Mouse (Mus musculus) left cerebral cortex, postnatal 4 days (tissue): ENCODE measurements around the gene Brpf3. TPM values are rescaled to one million over a fixed set of nuclear protein-coding genes. Genes with fewer than 3 reads are reported as not detected.
"Not testable (repeated sequence)": the region's sequence is repeated elsewhere in the genome, so short reads cannot be mapped to it uniquely, and the experiment has no call there.

Experiments used
- DNase-seq: peaks from one replicate; pipeline ENCODE4 v3.0.0-alpha.2; 2022
- intact Hi-C: fragments of 180-260 bp; cut with DNase I; formaldehyde crosslinking; loops from one replicate; pipeline ENCODE4 v1.15.1; 2025
- total RNA-seq, 2 experiments: library from RNA; stranded (reverse); gene quantifications; 2 replicates each; pipeline ENCODE4 v1.2.3; 2021

Gene Brpf3
- total RNA-seq, result 10 to 100 TPM; 40.4 to 41.5 TPM

- intact Hi-C loops, result no loop called here
- DNase-seq, result peak; percentile 88
These were observed at the start of gene Brpf3 for GRCm38 (mm10) chr17:28800671-28801412. Gene Brpf3, plus strand, starts transcription at chr17:28801090.

- intact Hi-C loops, result no loop called here
- no peak for DNase-seq
These were observed 44.4 kb upstream of the Brpf3 start for GRCm38 (mm10) chr17:28756447-28756846.

GRCm38 (mm10) chr17:28757470-28757869 is 43.4 kb upstream of the Brpf3 start:
- intact Hi-C loops, result no loop called here
- peak; percentile 33 for DNase-seq

- DNase-seq, result no peak
- intact Hi-C loops, result loop anchor here (10.0 kb wide), 1 partner anchor 164 kb away; no protein-coding TSS in a partner anchor
These were observed 40.1 kb upstream of the Brpf3 start for GRCm38 (mm10) chr17:28760736-28761312.

- DNase-seq, result peak; percentile 77
- intact Hi-C loops, result loop anchor here (10.0 kb wide), 1 partner anchor 163 kb away; no protein-coding TSS in a partner anchor
These were observed 39.0 kb upstream of the Brpf3 start for GRCm38 (mm10) chr17:28761871-28762270.

- intact Hi-C loops, result loop anchor here (10.0 kb wide), 1 partner anchor 159 kb away; no protein-coding TSS in a partner anchor
- DNase-seq, result no peak
These were observed 34.7 kb upstream of the Brpf3 start for GRCm38 (mm10) chr17:28766203-28766602.

- DNase-seq, result peak; percentile 33
- intact Hi-C loops, result loop anchor here (10.0 kb wide), 1 partner anchor 158 kb away; no protein-coding TSS in a partner anchor
These were observed 33.9 kb upstream of the Brpf3 start for GRCm38 (mm10) chr17:28766781-28767515.

GRCm38 (mm10) chr17:28769121-28769874 is 31.6 kb upstream of the Brpf3 start, which contains the start of gene Mapk13:
Gene Mapk13, plus strand, starts transcription at chr17:28769297.
- no peak for DNase-seq
- intact Hi-C loops, result loop anchor here (10.0 kb wide), 1 partner anchor 156 kb away; no protein-coding TSS in a partner anchor

- intact Hi-C loops, result loop anchor here (10.0 kb wide), 1 partner anchor 155 kb away; no protein-coding TSS in a partner anchor
- DNase-seq, result peak; percentile 27
These were observed 30.9 kb upstream of the Brpf3 start for GRCm38 (mm10) chr17:28769875-28770421.

GRCm38 (mm10) chr17:28771289-28771688 is 29.6 kb upstream of the Brpf3 start:
- intact Hi-C loops, result no loop called here

GRCm38 (mm10) chr17:28774303-28774702 is 26.6 kb upstream of the Brpf3 start:
- intact Hi-C loops, result not testable (repeated sequence)

More at GRCm38 (mm10) chr17:28771289-28771688, 29.6 kb upstream of the Brpf3 start:
- DNase-seq, result no peak

GRCm38 (mm10) chr17:28775161-28775560 is 25.7 kb upstream of the Brpf3 start:
- no peak for DNase-seq
- intact Hi-C loops, result no loop called here

More at GRCm38 (mm10) chr17:28774303-28774702, 26.6 kb upstream of the Brpf3 start:
- DNase-seq, result not testable (repeated sequence)

GRCm38 (mm10) chr17:28776817-28777216 is 24.1 kb upstream of the Brpf3 start:
- peak; percentile 36 for DNase-seq
- intact Hi-C loops, result no loop called here

- intact Hi-C loops, result no loop called here
- peak; percentile 88 for DNase-seq
These were observed 23.5 kb upstream of the Brpf3 start for GRCm38 (mm10) chr17:28777231-28778005.

- intact Hi-C loops, result no loop called here
- no peak for DNase-seq
These were observed 21.2 kb upstream of the Brpf3 start for GRCm38 (mm10) chr17:28779735-28780134.

GRCm38 (mm10) chr17:28780836-28781235 is 20.1 kb upstream of the Brpf3 start:
- intact Hi-C loops, result no loop called here
- DNase-seq, result no peak

- DNase-seq, result peak; percentile 23
- intact Hi-C loops, result no loop called here
These were observed 19.4 kb upstream of the Brpf3 start for GRCm38 (mm10) chr17:28781290-28782045.

- intact Hi-C loops, result no loop called here
- no peak for DNase-seq
These were observed 15.9 kb upstream of the Brpf3 start for GRCm38 (mm10) chr17:28785036-28785435.
